Mouse (Mus musculus): ENCODE data around the gene Omg. TPM values are rescaled to one million over a fixed set of nuclear protein-coding genes. Genes with fewer than 3 reads are reported as not detected.

Omg gene
- polyA plus RNA-seq (2014; fragmentation: Nextera tagmentation; extraction: Ambion mirVana): 0.21 and 0.58 TPM in 2 replicates

- no peak for DNase-seq (ENCODE audit: low spot score)
- WGBS: 61% methylated on average over 8 of the region's 8 CpGs
- Histone ChIP-seq H3K36me3 (replicated peaks; ENCODE audit: control insufficient read depth, insufficient read depth, low read depth, low read length) (no peaks in the 10 kb centered on the region), H3K9ac (replicated peaks; ENCODE audit: low read length) (no peak within 1 kb of the TSS), H3K9me3 (replicated peaks; ENCODE audit: control insufficient read depth, low read length) (no peaks in the 10 kb centered on the region), H3K4me3 (ENCODE audit: low read depth, low read length) (no peak within 1 kb of the TSS), H3K4me1 (ENCODE audit: control insufficient read depth, insufficient read depth, low read length) (no peaks in the 10 kb centered on the region), H3K27me3 (ENCODE audit: control insufficient read depth, insufficient read depth, low read length) (no peaks in the 10 kb centered on the region), H3K4me2 (ENCODE audit: low read depth, low read length) (no peak within 1 kb of the TSS), H3K27ac (replicated peaks; ENCODE audit: low read depth, low read length) (no peak within 1 kb of the TSS)
- ATAC-seq (replicated peaks; ENCODE audit: insufficient number of reproducible peaks, low FRiP score, low TSS enrichment, low read depth): no peak
These were observed at the start of gene Omg for GRCm38 (mm10) chr11:79503845-79504244. Gene Omg (minus strand): TSS chr11:79504084.

- Histone ChIP-seq H3K27me3 (ENCODE audit: control insufficient read depth, insufficient read depth, low read length) (no peaks in the 10 kb centered on the region), H3K9ac (replicated peaks; ENCODE audit: low read length) (no peak overlapping the region), H3K36me3 (replicated peaks; ENCODE audit: control insufficient read depth, insufficient read depth, low read depth, low read length) (peaks cover 2% of the 10 kb centered on the region; the same call in 1 of the 2 replicates), H3K4me3 (ENCODE audit: low read depth, low read length) (no peak overlapping the region), H3K4me2 (ENCODE audit: low read depth, low read length) (no peak overlapping the region), H3K27ac (replicated peaks; ENCODE audit: low read depth, low read length) (no peak overlapping the region), H3K9me3 (replicated peaks; ENCODE audit: control insufficient read depth, low read length) (no peaks in the 10 kb centered on the region), H3K4me1 (ENCODE audit: control insufficient read depth, insufficient read depth, low read length) (no peaks in the 10 kb centered on the region)
- DNase-seq (ENCODE audit: low spot score) (no peak), ATAC-seq (replicated peaks; ENCODE audit: insufficient number of reproducible peaks, low FRiP score, low TSS enrichment, low read depth) (no peak)
- WGBS: 82% methylated on average over 1 of the region's 1 CpGs
These were observed 48.7 kb upstream of the Omg start for GRCm38 (mm10) chr11:79552622-79553021.

GRCm38 (mm10) chr11:79536293-79536692 lies 32.4 kb upstream of the Omg start:
- no peak for ATAC-seq (replicated peaks; ENCODE audit: insufficient number of reproducible peaks, low FRiP score, low TSS enrichment, low read depth)
- Histone ChIP-seq H3K9ac (replicated peaks; ENCODE audit: low read length) (no peak overlapping the region), H3K36me3 (replicated peaks; ENCODE audit: control insufficient read depth, insufficient read depth, low read depth, low read length) (peaks cover 4% of the 10 kb centered on the region; the same call in 1 of the 2 replicates), H3K4me2 (ENCODE audit: low read depth, low read length) (no peak overlapping the region), H3K4me1 (ENCODE audit: control insufficient read depth, insufficient read depth, low read length) (no peaks in the 10 kb centered on the region), H3K4me3 (ENCODE audit: low read depth, low read length) (no peak overlapping the region), H3K27ac (replicated peaks; ENCODE audit: low read depth, low read length) (no peak overlapping the region), H3K27me3 (ENCODE audit: control insufficient read depth, insufficient read depth, low read length) (no peaks in the 10 kb centered on the region), H3K9me3 (replicated peaks; ENCODE audit: control insufficient read depth, low read length) (no peaks in the 10 kb centered on the region)
- WGBS: 94% methylated on average over 3 of the region's 3 CpGs
- DNase-seq (ENCODE audit: low spot score): no peak

GRCm38 (mm10) chr11:79535554-79535953 lies 31.7 kb upstream of the Omg start:
- Histone ChIP-seq H3K27ac (replicated peaks; ENCODE audit: low read depth, low read length) (no peak overlapping the region), H3K4me1 (ENCODE audit: control insufficient read depth, insufficient read depth, low read length) (no peaks in the 10 kb centered on the region), H3K4me3 (ENCODE audit: low read depth, low read length) (no peak overlapping the region), H3K9ac (replicated peaks; ENCODE audit: low read length) (no peak overlapping the region), H3K4me2 (ENCODE audit: low read depth, low read length) (no peak overlapping the region), H3K36me3 (replicated peaks; ENCODE audit: control insufficient read depth, insufficient read depth, low read depth, low read length) (peaks cover 4% of the 10 kb centered on the region; the same call in 1 of the 2 replicates), H3K9me3 (replicated peaks; ENCODE audit: control insufficient read depth, low read length) (no peaks in the 10 kb centered on the region), H3K27me3 (ENCODE audit: control insufficient read depth, insufficient read depth, low read length) (no peaks in the 10 kb centered on the region)
- ATAC-seq (replicated peaks; ENCODE audit: insufficient number of reproducible peaks, low FRiP score, low TSS enrichment, low read depth) (no peak), DNase-seq (ENCODE audit: low spot score) (no peak)
- WGBS: 89% methylated on average over 4 of the region's 4 CpGs

GRCm38 (mm10) chr11:79533950-79534690 lies 30.2 kb upstream of the Omg start:
- peaks cover 4% of the 10 kb centered on the region; the same call in 1 of the 2 replicates for H3K36me3 ChIP-seq (replicated peaks; ENCODE audit: control insufficient read depth, insufficient read depth, low read depth, low read length)
- H3K27ac ChIP-seq (replicated peaks; ENCODE audit: low read depth, low read length): no peak overlapping the region
- no peaks in the 10 kb centered on the region for H3K9me3 ChIP-seq (replicated peaks; ENCODE audit: control insufficient read depth, low read length)
- no peak overlapping the region for H3K4me2 ChIP-seq (ENCODE audit: low read depth, low read length)
- ATAC-seq (replicated peaks; ENCODE audit: insufficient number of reproducible peaks, low FRiP score, low TSS enrichment, low read depth) (no peak), DNase-seq (ENCODE audit: low spot score) (no peak)
- no peaks in the 10 kb centered on the region for H3K27me3 ChIP-seq (ENCODE audit: control insufficient read depth, insufficient read depth, low read length)
- H3K4me3 ChIP-seq (ENCODE audit: low read depth, low read length): no peak overlapping the region
- H3K9ac ChIP-seq (replicated peaks; ENCODE audit: low read length): no peak overlapping the region
- WGBS: 88% methylated on average over 8 of the region's 8 CpGs
- no peaks in the 10 kb centered on the region for H3K4me1 ChIP-seq (ENCODE audit: control insufficient read depth, insufficient read depth, low read length)

GRCm38 (mm10) chr11:79533311-79533710 lies 29.4 kb upstream of the Omg start:
- Histone ChIP-seq H3K9ac (replicated peaks; ENCODE audit: low read length) (no peak overlapping the region), H3K4me1 (ENCODE audit: control insufficient read depth, insufficient read depth, low read length) (no peaks in the 10 kb centered on the region), H3K36me3 (replicated peaks; ENCODE audit: control insufficient read depth, insufficient read depth, low read depth, low read length) (peaks cover 4% of the 10 kb centered on the region; the same call in 1 of the 2 replicates), H3K4me3 (ENCODE audit: low read depth, low read length) (no peak overlapping the region), H3K27me3 (ENCODE audit: control insufficient read depth, insufficient read depth, low read length) (no peaks in the 10 kb centered on the region), H3K9me3 (replicated peaks; ENCODE audit: control insufficient read depth, low read length) (no peaks in the 10 kb centered on the region), H3K27ac (replicated peaks; ENCODE audit: low read depth, low read length) (no peak overlapping the region), H3K4me2 (ENCODE audit: low read depth, low read length) (no peak overlapping the region)
- WGBS: 85% methylated on average over 6 of the region's 6 CpGs
- ATAC-seq (replicated peaks; ENCODE audit: insufficient number of reproducible peaks, low FRiP score, low TSS enrichment, low read depth): no peak
- no peak for DNase-seq (ENCODE audit: low spot score)

- no peaks in the 10 kb centered on the region for H3K4me1 ChIP-seq (ENCODE audit: control insufficient read depth, insufficient read depth, low read length)
- H3K27ac ChIP-seq (replicated peaks; ENCODE audit: low read depth, low read length): no peak overlapping the region
- DNase-seq (ENCODE audit: low spot score) (no peak), ATAC-seq (replicated peaks; ENCODE audit: insufficient number of reproducible peaks, low FRiP score, low TSS enrichment, low read depth) (no peak)
- no peak overlapping the region for H3K4me2 ChIP-seq (ENCODE audit: low read depth, low read length)
- no peak overlapping the region for H3K9ac ChIP-seq (replicated peaks; ENCODE audit: low read length)
- H3K9me3 ChIP-seq (replicated peaks; ENCODE audit: control insufficient read depth, low read length): no peaks in the 10 kb centered on the region
- H3K36me3 ChIP-seq (replicated peaks; ENCODE audit: control insufficient read depth, insufficient read depth, low read depth, low read length): no peaks in the 10 kb centered on the region
- H3K27me3 ChIP-seq (ENCODE audit: control insufficient read depth, insufficient read depth, low read length): no peaks in the 10 kb centered on the region
- no peak overlapping the region for H3K4me3 ChIP-seq (ENCODE audit: low read depth, low read length)
- WGBS: 90% methylated on average over 4 of the region's 4 CpGs
These were observed 27.6 kb upstream of the Omg start for GRCm38 (mm10) chr11:79531485-79531884.

- WGBS: 93% methylated on average over 11 of the region's 11 CpGs
- H3K9me3 ChIP-seq (replicated peaks; ENCODE audit: control insufficient read depth, low read length): no peaks in the 10 kb centered on the region
- ATAC-seq (replicated peaks; ENCODE audit: insufficient number of reproducible peaks, low FRiP score, low TSS enrichment, low read depth) (no peak), DNase-seq (ENCODE audit: low spot score) (no peak)
- H3K4me3 ChIP-seq (ENCODE audit: low read depth, low read length): no peak overlapping the region
- no peaks in the 10 kb centered on the region for H3K27me3 ChIP-seq (ENCODE audit: control insufficient read depth, insufficient read depth, low read length)
- H3K4me1 ChIP-seq (ENCODE audit: control insufficient read depth, insufficient read depth, low read length): no peaks in the 10 kb centered on the region
- H3K9ac ChIP-seq (replicated peaks; ENCODE audit: low read length): no peak overlapping the region
- no peak overlapping the region for H3K27ac ChIP-seq (replicated peaks; ENCODE audit: low read depth, low read length)
- H3K36me3 ChIP-seq (replicated peaks; ENCODE audit: control insufficient read depth, insufficient read depth, low read depth, low read length): no peaks in the 10 kb centered on the region
- H3K4me2 ChIP-seq (ENCODE audit: low read depth, low read length): no peak overlapping the region
These were observed 26.9 kb upstream of the Omg start for GRCm38 (mm10) chr11:79530774-79531173.
